Mouse (Mus musculus) lung, adult 2 months (tissue): ENCODE measurements around the gene Slamf9.

Source experiments
- CTCF ChIP-seq: fragments of 200-500 bp; IDR thresholded peaks from 2 replicates; pipeline ENCODE4 v1.5.1; 2011; ENCODE audit warnings: mild to moderate bottlenecking, low read length, control low read depth; ENCODE audit not compliant: insufficient read depth
- POLR2A ChIP-seq: fragments of 200-500 bp; IDR thresholded peaks from 2 replicates; pipeline ENCODE4 v1.6.1; 2011; ENCODE audit warnings: low read depth, mild to moderate bottlenecking, control low read depth, low read length, borderline replicate concordance; ENCODE audit errors: extremely low read depth

DNA sequence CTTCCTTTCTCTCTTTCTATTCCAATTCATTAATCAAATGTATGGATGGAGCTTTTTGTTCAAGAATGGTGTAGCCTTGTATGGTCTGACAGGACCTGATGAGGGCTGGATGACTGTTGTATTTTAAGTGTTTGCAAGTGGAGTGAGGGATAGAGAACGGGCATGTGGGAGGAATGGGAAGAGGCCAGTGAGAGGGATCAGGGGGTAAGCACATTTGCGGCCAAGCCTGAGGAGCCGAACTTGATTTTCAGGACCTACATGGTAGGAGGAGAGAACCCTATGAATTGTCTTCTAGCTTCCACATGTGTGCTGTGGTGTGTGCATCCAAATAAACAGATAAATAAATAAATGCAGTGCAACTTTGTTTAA lies 42.6 kb upstream of the Slamf9 start:
- TF ChIP-seq POLR2A (no peak), CTCF (no peak)
